Mouse (Mus musculus) central nervous system, embryonic 11.5 days (tissue): ENCODE data around the gene Spata17. TPM values are rescaled to one million over a fixed set of nuclear protein-coding genes. Genes with fewer than 3 reads are reported as not detected.

Experiments
- polyA plus RNA-seq: library from polyadenylated mRNA; depleted of rRNA; stranded (reverse); fragments of >200 nt; gene quantifications from 2 replicates; pipeline ENCODE4 v1.2.3, GENCODE M21; 2012; rRNA removed

Spata17 gene
- 0.62 and 0.65 TPM in 2 replicates for polyA plus RNA-seq

DNA sequence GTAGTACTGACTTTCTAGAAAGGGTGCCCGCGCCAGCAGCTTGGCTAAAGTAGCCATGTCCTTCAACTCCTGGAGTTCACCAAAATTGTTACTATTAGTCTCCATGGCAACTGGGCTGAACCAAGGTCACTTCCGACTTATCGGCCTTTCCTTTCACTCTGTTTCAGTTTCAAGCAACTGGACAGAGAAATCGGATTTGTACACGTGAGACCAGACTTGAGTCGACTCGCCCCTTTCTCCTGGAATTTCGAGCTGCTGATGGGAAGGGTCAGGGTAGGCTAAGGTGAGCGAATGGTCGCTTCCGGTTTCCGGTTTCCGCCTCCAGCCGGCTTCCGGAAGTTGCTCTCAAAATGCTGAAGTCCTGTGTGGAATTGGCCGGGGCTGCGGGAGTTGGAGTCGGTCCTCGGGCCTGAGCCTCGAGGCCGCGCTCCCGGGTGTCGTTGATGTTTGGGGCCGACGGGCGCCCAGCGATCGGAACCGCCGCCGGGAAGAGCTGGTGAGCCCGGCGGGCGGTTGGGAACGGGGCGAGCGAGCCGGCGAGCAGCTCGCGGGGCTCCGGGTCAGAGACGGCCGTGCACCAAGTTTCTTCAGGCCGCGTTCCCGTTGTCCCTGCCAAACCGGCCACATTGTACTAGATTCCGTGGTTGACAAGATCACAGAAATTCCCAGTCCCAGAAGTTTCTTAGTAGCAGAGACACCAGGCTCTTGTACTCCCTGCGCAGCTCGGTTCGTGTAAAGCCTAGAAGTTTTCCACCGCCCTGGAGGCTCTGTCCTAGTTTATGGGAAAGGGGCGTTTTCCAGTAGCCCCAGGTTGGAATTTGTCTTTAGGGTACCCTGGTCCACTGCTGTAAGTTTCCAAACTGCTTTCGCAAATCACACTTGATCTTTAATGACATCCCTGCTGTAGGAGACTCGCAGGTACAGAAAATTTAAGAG lies at the start of gene Spata17, which contains the start of gene Gpatch2:
Gene Spata17 (minus strand): TSS at position 285 of the 936 bp plus-strand sequence.
Gene Gpatch2 (plus strand): TSS at position 328 of the 936 bp plus-strand sequence.

Other genes starting within 250 kb of the Spata17 start
- 0.02 and 0.06 TPM in 2 replicates for gene D1Pas1, start 248.0 kb downstream of the Spata17 start, polyA plus RNA-seq
- gene Gpatch2, start within 50 bp of the Spata17 start, polyA plus RNA-seq = 22.8 and 33.9 TPM in 2 replicates